Mouse (Mus musculus) neural tube, embryonic 12.5 days (tissue): Measurements from ENCODE around the gene Nup37. TPM values are rescaled to one million over a fixed set of nuclear protein-coding genes. Genes with fewer than 3 reads are reported as not detected.

ENCODE experiments used
- ATAC-seq: fragments of 200-750 bp; cut with Nextera tagmentation; 2 replicates; pipeline ENCODE4 v1.8.0; 2017; ENCODE audit warnings: low read depth, mild to moderate bottlenecking, moderate TSS enrichment, moderate library complexity; ENCODE audit not compliant: low FRiP score
- H3K27ac ChIP-seq: fragments of 300-500 bp; sonication (generic); 2 replicates; pipeline ENCODE4 v1.5.1; 2016
- H3K27me3 ChIP-seq: fragments of 300-500 bp; sonication (generic); replicated peaks from 2 replicates; pipeline ENCODE4 v1.6.1; 2016; ENCODE audit warnings: mild to moderate bottlenecking
- H3K36me3 ChIP-seq: fragments of 300-500 bp; sonication (generic); 2 replicates; pipeline ENCODE4 v1.6.1; 2016; ENCODE audit warnings: mild to moderate bottlenecking
- H3K4me1 ChIP-seq: fragments of 300-500 bp; sonication (generic); 2 replicates; pipeline ENCODE4 v1.6.1; 2016
- H3K4me2 ChIP-seq: fragments of 300-500 bp; sonication (generic); replicated peaks from 2 replicates; pipeline ENCODE4 v1.6.1; 2016; ENCODE audit warnings: mild to moderate bottlenecking
- H3K4me3 ChIP-seq: fragments of 300-500 bp; sonication (generic); 2 replicates; pipeline ENCODE4 v1.5.1; 2016
- H3K9ac ChIP-seq: fragments of 300-500 bp; sonication (generic); 2 replicates; pipeline ENCODE4 v1.6.1; 2016; ENCODE audit warnings: mild to moderate bottlenecking
- H3K9me3 ChIP-seq: fragments of 300-500 bp; sonication (generic); 2 replicates; pipeline ENCODE4 v1.6.1; 2016; ENCODE audit warnings: mild to moderate bottlenecking
- WGBS: fragments of 180-500 bp; shearing (Covaris S2); methylation state at CpG from one replicate; pipeline ENCODE4 v1.1.7; 2016; 5-methylcytosine and 5-hydroxymethylcytosine counted together
- polyA plus RNA-seq: library from polyadenylated mRNA; unstranded; fragments of >200 nt; fragmentation: Nextera tagmentation; extraction: Ambion mirVana; gene quantifications from 2 replicates; pipeline ENCODE4 v1.2.1, GENCODE M21; 2016

Nup37 gene
- polyA plus RNA-seq, 1 experiment from 2014 or later = 60.4 TPM

DNA sequence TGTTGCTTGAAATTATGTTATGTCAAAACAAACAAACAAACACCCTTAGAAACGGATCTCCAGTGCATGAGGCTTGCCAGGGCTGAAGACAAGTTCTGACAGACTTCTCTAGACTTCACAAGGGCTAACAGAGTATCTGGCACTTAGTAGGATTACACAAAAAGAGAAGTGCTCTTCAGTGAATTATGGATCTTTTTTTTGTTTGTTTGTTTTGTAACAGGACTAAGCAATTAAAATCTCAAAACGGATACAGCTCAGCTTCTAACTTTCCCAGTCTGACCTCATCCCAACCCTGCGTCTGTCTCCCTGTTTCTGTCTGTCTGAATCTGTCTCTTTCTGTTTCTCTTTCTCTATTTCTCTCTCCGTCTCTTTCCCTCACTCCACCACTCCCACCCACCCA lies 53.7 kb downstream of the Nup37 start:
- H3K27me3 ChIP-seq = no peaks in the 10 kb centered on the region
- H3K9ac ChIP-seq = no peak overlapping the region
- H3K27ac ChIP-seq = no peak overlapping the region
- H3K9me3 ChIP-seq = no peaks in the 10 kb centered on the region
- WGBS = 16% methylated on average over 4 of the region's 4 CpGs
- peak overlapping the region; percentile 65 for H3K4me2 ChIP-seq
- peaks cover 8% of the 10 kb centered on the region; the same call in 1 of the 2 replicates for H3K36me3 ChIP-seq
- peak; percentile 61 for ATAC-seq
- peaks cover 3% of the 10 kb centered on the region for H3K4me1 ChIP-seq
- peak overlapping the region; percentile 56 for H3K4me3 ChIP-seq

DNA sequence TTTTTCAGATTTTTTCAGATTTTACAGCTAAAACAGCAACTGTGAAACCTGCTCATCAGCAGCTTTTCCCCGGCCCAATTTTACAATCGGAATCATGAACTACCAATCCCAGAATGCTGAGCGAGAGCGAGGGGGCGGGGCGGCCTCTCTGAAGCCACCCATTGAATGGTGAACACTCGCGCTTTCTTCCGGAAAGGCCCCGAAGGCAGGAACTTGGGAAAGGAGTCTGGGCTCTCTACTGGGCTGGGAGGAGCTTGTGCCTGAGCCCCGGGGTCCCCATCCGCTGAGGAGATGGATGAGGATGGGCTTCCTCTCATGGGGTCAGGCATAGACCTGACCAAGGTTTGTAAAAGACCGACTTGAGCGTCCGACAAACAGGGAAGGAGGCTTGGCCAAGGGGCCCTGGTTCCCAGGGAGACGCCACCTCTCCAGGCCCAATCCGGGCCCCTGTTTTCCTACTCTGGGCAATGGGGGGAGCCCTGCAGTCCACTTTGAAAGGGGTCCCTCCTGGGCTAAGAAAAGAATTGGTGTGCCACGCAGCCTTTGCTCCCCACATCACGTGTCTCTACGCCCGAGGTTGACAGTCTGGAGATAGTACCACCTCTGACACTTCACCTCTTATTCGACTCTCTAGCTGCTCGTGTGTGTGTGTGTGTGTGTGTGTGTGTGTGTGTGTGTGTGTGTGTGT lies 54.3 kb downstream of the Nup37 start, which contains the start of gene Washc3:
Gene Washc3 (plus strand): TSS at position 143 of the 688 bp plus-strand sequence.
- H3K36me3 ChIP-seq = peaks cover 8% of the 10 kb centered on the region; the same call in 1 of the 2 replicates
- peak; percentile 99 for ATAC-seq
- peak within 1 kb of the TSS; percentile 56 for H3K4me3 ChIP-seq
- peak within 1 kb of the TSS; percentile 68 for H3K9ac ChIP-seq
- peaks cover 3% of the 10 kb centered on the region for H3K4me1 ChIP-seq
- WGBS = 2% methylated on average over 23 of the region's 23 CpGs
- H3K27ac ChIP-seq = no peak within 1 kb of the TSS; the same call in 1 of the 2 replicates
- H3K4me2 ChIP-seq = peak within 1 kb of the TSS; percentile 65
- H3K9me3 ChIP-seq = no peaks in the 10 kb centered on the region
- H3K27me3 ChIP-seq = no peaks in the 10 kb centered on the region

- H3K4me1 ChIP-seq = peaks cover 3% of the 10 kb centered on the region
- peak overlapping the region; percentile 65 for H3K4me2 ChIP-seq
- H3K27ac ChIP-seq = no peak overlapping the region
- ATAC-seq = peak; percentile 26
- H3K27me3 ChIP-seq = no peaks in the 10 kb centered on the region
- H3K9me3 ChIP-seq = no peaks in the 10 kb centered on the region
- H3K4me3 ChIP-seq = peak overlapping the region; percentile 56
- H3K9ac ChIP-seq = peak overlapping the region; percentile 68
- 78% methylated on average over 13 of the region's 13 CpGs for WGBS
- H3K36me3 ChIP-seq = peaks cover 8% of the 10 kb centered on the region; the same call in 1 of the 2 replicates
Measured at GRCm38 (mm10) chr10:88201650-88202049, 54.9 kb downstream of the Nup37 start.

DNA sequence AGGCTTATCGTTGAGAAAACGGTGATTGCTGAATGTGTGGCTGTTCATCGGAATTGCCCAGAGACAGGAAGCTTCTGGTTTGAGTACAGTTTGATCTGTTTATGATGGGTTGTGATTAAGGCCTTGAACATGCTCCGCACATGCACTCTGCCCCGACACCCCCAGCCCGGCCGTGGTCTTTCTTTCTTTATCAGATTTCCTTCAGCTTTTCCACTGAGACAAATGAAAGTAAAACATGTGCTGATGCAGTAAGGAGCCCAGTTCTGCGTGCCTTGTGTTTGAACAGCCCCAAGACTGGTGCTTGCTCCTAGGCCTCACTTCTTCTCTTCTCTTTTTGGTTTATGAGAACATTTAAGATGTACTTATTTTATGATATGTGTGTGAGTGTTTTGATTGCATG lies 55.8 kb downstream of the Nup37 start:
- Histone ChIP-seq H3K27me3 (no peaks in the 10 kb centered on the region), H3K27ac (no peak overlapping the region), H3K36me3 (peaks cover 8% of the 10 kb centered on the region; the same call in 1 of the 2 replicates), H3K9ac (no peak overlapping the region), H3K4me3 (no peak overlapping the region), H3K4me2 (no peak overlapping the region), H3K9me3 (no peaks in the 10 kb centered on the region), H3K4me1 (peaks cover 3% of the 10 kb centered on the region)
- WGBS = 95% methylated on average over 8 of the region's 8 CpGs
- ATAC-seq = no peak

DNA sequence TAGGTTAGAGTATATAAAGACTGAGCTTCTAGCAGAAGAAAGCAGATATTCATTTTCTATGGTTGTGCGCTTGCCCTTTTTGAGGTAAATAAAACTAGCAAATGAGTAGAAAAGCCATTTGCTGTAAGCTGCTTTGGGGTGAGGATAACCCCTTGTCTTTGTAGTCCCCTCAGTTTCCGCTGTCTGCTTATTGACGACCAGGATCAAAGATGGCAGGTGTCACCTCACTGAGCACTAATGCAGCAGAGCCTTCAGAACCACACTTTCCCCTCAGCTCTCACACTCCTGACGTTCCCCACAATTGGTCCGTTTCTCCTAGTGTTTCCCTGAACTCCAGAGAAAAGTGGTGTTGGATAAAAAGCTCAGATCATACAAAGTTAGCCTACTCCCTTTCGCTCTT lies 56.4 kb downstream of the Nup37 start:
- 90% methylated on average over 6 of the region's 6 CpGs for WGBS
- peaks cover 8% of the 10 kb centered on the region; the same call in 1 of the 2 replicates for H3K36me3 ChIP-seq

GRCm38 (mm10) chr10:88212644-88213043 lies 65.9 kb downstream of the Nup37 start:
- Histone ChIP-seq H3K27ac (no peak overlapping the region), H3K9me3 (no peaks in the 10 kb centered on the region), H3K4me1 (no peaks in the 10 kb centered on the region), H3K9ac (no peak overlapping the region), H3K4me3 (no peak overlapping the region), H3K27me3 (no peaks in the 10 kb centered on the region), H3K4me2 (no peak overlapping the region), H3K36me3 (no peaks in the 10 kb centered on the region)
- WGBS = 93% methylated on average over 5 of the region's 5 CpGs
- ATAC-seq = no peak

More for the DNA sequence above, 56.4 kb downstream of the Nup37 start:
- H3K27ac ChIP-seq = no peak overlapping the region
- no peak overlapping the region for H3K9ac ChIP-seq
- no peak overlapping the region for H3K4me2 ChIP-seq
- peaks cover 3% of the 10 kb centered on the region for H3K4me1 ChIP-seq
- no peaks in the 10 kb centered on the region for H3K9me3 ChIP-seq
- ATAC-seq = no peak
- H3K27me3 ChIP-seq = no peaks in the 10 kb centered on the region
- H3K4me3 ChIP-seq = no peak overlapping the region

DNA sequence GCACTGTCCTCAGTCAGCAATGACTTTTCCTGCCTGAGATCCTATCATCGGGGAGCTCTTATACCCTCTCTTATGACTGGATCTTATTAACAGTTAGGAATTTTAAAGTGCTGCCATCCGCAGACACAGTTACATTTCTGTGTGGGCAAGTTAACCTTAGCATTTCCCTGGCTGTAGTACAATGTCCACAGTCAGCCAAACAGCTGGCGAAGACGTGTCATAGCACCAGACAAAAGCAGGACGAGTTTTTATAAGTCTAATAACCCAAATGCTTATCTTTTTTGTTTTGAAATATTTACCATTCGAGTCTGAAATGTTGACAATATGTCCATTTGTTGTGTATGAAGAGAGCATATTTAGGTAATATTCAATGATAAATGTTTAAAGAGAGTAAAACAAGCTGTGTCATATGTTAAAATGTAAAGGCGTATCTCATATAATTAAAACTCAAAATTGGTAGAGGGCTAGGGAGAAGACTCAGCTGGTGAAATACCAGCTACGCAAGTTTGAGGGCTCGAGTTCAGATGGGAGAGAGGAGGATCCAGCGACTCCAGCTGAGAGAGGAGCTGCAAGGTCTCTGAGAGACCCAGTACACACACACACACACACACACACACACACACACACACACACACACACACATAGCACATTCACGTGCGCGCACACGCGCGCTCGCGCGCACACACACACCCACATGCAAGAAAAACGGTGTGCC lies 68.2 kb downstream of the Nup37 start:
- 93% methylated on average over 20 of the region's 20 CpGs for WGBS
- H3K4me2 ChIP-seq = no peak overlapping the region
- no peaks in the 10 kb centered on the region for H3K9me3 ChIP-seq
- no peak overlapping the region for H3K9ac ChIP-seq
- H3K4me1 ChIP-seq = no peaks in the 10 kb centered on the region
- no peak overlapping the region for H3K27ac ChIP-seq
- H3K27me3 ChIP-seq = no peaks in the 10 kb centered on the region
- no peak overlapping the region for H3K4me3 ChIP-seq
- H3K36me3 ChIP-seq = peaks cover 4% of the 10 kb centered on the region; the same call in 1 of the 2 replicates
- no peak for ATAC-seq

- no peak overlapping the region for H3K9ac ChIP-seq
- no peaks in the 10 kb centered on the region for H3K27me3 ChIP-seq
- H3K9me3 ChIP-seq = no peaks in the 10 kb centered on the region
- H3K4me3 ChIP-seq = no peak overlapping the region
- H3K36me3 ChIP-seq = peaks cover 7% of the 10 kb centered on the region; the same call in 1 of the 2 replicates
- H3K27ac ChIP-seq = no peak overlapping the region
- WGBS = 93% methylated on average over 3 of the region's 3 CpGs
- no peak for ATAC-seq
- no peaks in the 10 kb centered on the region for H3K4me1 ChIP-seq
- no peak overlapping the region for H3K4me2 ChIP-seq
Measured at GRCm38 (mm10) chr10:88218161-88218560, 71.4 kb downstream of the Nup37 start.

- no peak for ATAC-seq
- H3K9ac ChIP-seq = no peak overlapping the region
- no peak overlapping the region for H3K4me2 ChIP-seq
- H3K4me3 ChIP-seq = no peak overlapping the region
- H3K4me1 ChIP-seq = no peaks in the 10 kb centered on the region
- H3K27me3 ChIP-seq = no peaks in the 10 kb centered on the region
- 84% methylated on average over 5 of the region's 5 CpGs for WGBS
- no peak overlapping the region for H3K27ac ChIP-seq
- H3K36me3 ChIP-seq = peaks cover 7% of the 10 kb centered on the region; the same call in 1 of the 2 replicates
- no peaks in the 10 kb centered on the region for H3K9me3 ChIP-seq
Measured at GRCm38 (mm10) chr10:88221718-88222117, 74.9 kb downstream of the Nup37 start.

DNA sequence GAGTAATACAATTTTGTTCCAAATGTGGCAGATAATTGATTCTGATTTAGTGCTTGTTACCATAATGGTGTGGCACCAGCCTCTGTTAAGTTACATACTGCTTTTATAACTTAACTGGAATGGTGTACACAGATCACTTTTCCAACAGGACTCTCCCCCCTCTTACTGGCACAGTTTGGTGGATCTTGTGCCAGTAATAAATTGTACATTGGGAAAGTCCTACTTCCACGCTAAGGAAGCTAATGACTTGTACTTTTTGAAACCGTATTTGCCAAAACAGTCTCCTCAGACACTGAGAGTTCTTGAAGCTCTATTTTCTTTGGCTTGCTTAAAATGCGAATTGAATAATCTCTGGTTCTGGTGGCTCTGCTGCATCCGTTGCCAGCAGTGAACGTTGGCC lies 78.6 kb downstream of the Nup37 start:
- Histone ChIP-seq H3K4me1 (no peaks in the 10 kb centered on the region), H3K27me3 (no peaks in the 10 kb centered on the region), H3K9ac (no peak overlapping the region), H3K4me2 (no peak overlapping the region), H3K4me3 (no peak overlapping the region), H3K9me3 (no peaks in the 10 kb centered on the region), H3K36me3 (0 out of 2 replicates have a peak, but pooled peaks cover 4% of the 10 kb centered on the region), H3K27ac (no peak overlapping the region)
- WGBS = 90% methylated on average over 5 of the region's 5 CpGs
- no peak for ATAC-seq

GRCm38 (mm10) chr10:88227962-88228361 lies 81.2 kb downstream of the Nup37 start:
- Histone ChIP-seq H3K9ac (no peak overlapping the region), H3K4me1 (no peaks in the 10 kb centered on the region), H3K36me3 (0 out of 2 replicates have a peak, but pooled peaks cover 2% of the 10 kb centered on the region), H3K4me3 (no peak overlapping the region), H3K27me3 (no peaks in the 10 kb centered on the region), H3K9me3 (no peaks in the 10 kb centered on the region), H3K27ac (no peak overlapping the region), H3K4me2 (no peak overlapping the region)
- ATAC-seq = no peak
- 95% methylated on average over 2 of the region's 2 CpGs for WGBS
